Mouse (Mus musculus): ENCODE measurements around the gene Sox5.

Sox5 gene

GRCm38 (mm10) chr6:144429276-144429675, 352.5 kb downstream of the Sox5 start:
- DNase-seq (ENCODE audit: low spot score): no peak

- no peak for DNase-seq (ENCODE audit: low spot score)
These were observed 373.7 kb downstream of the Sox5 start for GRCm38 (mm10) chr6:144408030-144408429.

DNA sequence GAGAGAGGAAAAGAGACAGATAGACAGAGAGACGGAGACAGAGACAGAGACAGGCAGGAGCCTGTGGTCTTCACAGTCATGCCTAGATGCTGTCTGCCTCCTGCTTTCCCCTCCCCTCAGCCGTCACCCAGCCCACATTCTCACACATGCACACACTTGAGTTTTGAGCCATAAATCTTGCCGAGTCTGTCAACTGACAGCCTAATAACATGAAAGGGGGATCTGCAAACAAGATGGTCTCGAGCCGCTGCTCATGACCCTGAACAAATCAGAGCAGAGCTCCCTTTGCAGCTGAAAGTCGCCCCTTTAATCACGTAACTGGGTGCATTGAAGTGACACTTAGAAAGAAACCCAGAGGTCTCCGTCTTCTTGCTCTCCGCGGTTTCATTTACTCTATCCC, 383.7 kb downstream of the Sox5 start:
- no peak for DNase-seq (ENCODE audit: low spot score)

DNA sequence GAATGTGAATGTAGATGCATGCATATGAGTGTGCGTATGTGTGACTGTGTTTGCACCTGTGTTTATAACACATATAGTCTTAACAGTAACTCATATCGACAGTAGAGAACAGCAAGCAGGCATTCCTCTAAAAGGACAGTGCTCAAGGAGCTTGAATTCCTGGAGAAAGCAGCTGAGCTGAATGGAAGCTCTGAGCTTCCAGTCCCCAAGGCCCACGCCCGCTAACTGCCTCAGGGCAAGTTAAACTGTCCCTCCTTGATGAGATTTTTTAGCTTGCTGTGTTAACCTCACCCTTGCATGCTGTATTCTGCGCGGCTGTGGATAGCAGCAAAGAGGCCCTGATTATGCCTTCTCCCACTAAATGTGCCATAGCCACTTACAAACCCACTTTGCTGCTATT, 388.6 kb downstream of the Sox5 start:
- no peak for DNase-seq (ENCODE audit: low spot score)

- DNase-seq (ENCODE audit: low spot score): no peak
These were observed 392.3 kb downstream of the Sox5 start for GRCm38 (mm10) chr6:144389333-144390054.

DNA sequence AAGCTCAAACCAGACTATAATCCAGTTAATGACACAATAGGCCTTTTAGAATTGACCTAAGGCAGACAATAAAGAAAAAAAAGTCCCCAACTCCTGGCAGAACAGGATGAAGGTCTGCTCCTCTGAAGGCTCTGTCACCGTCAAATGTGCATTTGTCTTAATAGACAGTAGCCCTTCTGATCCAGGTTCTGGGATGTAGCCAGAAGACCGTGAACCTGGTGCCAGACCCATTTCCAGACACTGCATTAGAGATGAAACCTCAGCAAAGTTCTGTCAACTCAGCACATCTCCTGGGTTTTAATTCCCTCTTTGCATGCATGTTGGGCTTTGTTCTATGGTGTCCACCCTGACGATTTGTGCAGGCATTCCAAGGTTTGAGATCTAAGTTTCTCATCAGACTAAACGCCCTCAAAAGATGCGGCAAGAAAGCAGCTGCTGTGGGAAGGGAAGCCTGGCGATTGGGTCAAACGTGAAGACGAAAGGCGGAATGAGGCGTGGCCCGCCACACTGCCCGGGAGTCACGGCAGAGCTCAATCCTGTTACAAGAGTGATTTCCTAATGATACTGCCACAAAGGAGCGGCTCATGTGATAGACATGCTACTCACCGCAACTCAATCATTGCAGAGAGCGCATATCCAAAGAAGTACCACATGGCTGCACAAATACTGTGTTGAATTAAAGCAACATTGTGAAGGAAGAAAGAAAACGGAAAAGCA, 394.1 kb downstream of the Sox5 start:
- DNase-seq (ENCODE audit: low spot score): no peak

GRCm38 (mm10) chr6:144380641-144381040, 401.1 kb downstream of the Sox5 start:
- no peak for DNase-seq (ENCODE audit: low spot score)

GRCm38 (mm10) chr6:144380171-144380570, 401.6 kb downstream of the Sox5 start:
- DNase-seq (ENCODE audit: low spot score): no peak

DNA sequence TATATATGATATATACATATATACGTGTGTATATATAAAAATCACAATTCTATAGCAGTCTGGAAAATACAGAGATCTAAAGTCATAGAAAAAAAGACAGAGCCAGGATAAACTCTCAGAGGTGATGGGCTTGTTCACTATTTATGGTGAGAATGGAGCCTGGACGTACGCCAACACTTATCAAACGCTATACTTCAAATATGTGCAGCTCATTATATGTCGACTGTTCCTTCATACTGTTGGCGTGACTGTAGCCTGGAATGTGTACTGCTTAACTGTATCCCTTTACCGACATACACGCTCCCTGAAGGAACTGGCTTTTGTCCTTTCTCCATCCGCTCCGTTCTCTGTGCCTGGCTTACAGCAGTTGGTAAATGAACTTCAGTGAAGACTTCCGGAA, 407.0 kb downstream of the Sox5 start:
- DNase-seq (ENCODE audit: low spot score): no peak

- DNase-seq (ENCODE audit: low spot score): no peak
These were observed 411.1 kb downstream of the Sox5 start for GRCm38 (mm10) chr6:144370699-144371098.

GRCm38 (mm10) chr6:144367626-144368077, 414.1 kb downstream of the Sox5 start:
- DNase-seq (ENCODE audit: low spot score): no peak

DNA sequence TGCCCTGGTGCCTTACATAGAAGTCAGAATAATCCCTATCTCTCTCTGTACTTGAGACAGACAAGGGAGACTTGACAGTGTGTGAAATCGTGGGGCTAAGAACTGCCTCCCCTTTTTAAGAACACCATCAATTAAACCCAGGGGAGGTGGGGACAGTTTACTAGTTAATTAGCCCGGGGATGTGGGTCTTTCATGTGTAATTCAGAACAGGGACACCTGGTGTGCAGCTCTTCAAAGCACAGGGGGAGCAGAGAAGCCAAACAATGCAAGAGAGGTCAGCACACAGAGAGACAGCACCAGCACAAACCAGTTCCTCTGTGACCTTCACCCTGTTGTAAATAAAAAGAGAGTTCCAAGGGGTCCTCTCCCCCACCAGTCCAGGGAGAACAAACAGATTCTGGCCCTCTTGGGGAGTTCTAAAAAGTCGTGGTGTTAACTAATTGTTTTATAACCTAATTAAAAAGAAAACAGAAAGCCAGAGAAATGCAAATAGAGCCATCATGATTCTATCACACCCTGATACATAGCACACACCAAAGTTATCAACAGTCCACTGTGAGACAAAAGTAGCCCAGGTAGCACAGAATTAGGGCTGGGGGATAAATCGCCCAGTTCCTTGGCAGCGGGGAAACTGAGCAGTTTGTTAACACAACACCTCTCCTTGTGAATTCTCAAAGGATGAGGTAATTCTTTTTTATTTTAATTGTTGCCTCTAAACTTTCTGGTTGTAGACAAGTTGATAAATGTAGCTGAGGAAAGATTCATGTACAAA, 420.3 kb downstream of the Sox5 start:
- DNase-seq (ENCODE audit: low spot score): no peak

DNA sequence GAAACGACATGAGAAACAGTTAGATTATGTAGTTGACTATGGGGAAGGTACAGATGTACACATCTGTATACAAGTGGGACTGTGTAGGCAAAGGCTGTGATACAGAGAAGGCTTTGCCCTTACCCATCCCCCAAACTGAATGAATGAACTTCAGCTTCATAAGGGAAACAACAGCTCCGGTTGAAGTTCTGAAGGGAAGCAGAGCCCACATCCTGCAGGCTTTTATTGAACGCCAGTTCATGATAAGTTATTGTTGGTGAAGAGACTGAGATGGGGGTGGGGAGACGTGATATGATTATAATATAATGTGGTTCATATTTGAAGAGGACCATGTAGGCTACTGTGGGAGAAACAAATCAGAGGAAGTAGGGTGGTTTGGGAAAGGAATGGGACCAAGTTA, 424.7 kb downstream of the Sox5 start:
- DNase-seq (ENCODE audit: low spot score): no peak

DNA sequence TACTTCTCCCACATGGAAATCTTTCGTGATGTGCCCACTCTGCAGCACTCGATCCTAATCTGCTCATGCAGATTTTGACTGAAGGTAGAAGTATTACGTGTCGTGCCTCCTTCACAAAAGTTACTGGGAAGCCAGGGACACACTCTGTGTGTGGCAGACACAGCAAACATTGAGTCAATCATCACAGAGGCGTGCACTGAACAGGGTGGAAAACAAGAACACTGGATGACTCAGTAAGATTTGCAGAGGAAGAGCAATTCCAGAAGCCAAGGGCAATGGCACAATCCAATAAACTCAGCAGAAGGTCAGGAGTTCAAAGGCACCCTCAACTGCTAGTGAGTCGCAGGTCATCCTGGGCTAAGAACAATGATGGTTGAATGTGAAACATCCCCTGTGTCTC, 430.7 kb downstream of the Sox5 start:
- no peak for DNase-seq (ENCODE audit: low spot score)

DNA sequence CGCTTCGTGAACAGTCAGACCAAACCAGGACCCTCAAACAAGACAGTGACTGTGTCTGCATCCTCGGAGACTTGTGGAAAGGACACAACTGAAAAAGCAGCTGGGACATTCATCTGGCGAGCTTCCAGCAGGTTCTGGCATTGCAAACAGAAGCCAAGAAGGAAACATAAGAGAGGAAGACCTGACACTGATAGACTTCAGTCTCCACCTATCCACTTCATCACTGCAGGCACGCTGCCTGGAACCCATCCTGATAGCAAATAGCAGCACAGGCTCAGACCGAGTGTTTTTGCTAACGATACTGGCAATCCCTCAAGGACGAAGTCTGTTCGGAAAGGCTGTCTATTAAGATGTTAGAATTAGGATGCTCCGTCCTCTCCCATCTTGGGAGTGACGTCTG, 438.4 kb downstream of the Sox5 start:
- DNase-seq (ENCODE audit: low spot score): peak; percentile 5

DNA sequence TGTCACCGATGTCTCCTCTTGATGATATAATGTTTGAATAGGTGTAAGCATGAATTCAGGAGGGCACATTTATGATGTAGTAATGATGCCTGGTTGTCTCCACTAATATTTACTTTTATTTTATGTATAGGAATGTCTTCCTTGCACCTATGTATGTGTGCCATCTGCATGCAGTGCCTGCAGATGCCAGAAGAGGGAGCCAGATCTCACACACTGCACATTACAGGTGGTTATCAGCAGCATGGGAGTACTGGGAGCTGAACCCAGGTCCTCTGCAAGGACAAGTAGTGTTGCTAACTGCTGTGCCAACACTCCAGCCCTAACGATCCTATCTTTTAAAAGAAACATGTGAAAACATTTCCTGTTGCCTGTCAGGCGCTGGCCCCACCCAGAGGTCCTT, 442.2 kb downstream of the Sox5 start:
- DNase-seq (ENCODE audit: low spot score): no peak

DNA sequence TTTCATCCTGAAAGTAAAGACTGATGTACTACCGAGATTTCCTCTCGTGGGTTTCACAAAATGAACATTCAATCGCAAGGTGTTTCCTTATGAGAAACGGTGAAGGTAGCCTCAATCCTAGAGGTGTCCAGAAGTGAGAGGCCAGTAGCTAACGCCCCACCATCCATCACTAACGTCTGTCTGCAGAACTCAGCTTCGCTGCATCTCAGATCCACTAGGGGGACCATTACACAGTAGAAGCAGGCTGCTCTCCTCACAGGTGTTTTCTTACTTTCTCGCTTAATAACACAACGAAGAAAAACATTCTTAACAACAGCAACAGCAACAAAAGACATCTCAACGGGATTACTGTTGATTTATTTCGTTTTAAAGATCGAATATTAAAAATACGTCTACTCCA, 442.8 kb downstream of the Sox5 start:
- DNase-seq (ENCODE audit: low spot score): no peak

DNA sequence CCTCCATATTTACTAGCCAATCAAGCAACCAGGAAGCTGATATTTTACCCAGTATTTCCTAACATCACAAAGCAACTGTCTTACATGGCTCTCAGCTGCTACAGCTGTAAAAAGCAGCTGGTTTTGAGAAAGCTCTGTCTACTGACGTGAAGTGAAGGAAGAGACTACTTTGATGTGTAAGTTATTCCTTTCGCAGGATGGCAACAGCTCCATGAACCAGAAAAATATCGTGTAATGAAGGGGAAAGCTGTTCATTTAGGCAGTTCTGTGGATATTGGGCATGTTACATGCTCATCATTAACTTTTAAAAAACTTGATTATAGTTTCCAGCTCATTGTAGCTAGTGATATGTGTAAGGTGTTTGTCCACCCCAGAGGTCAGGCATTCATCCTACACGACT, 443.6 kb downstream of the Sox5 start:
- no peak for DNase-seq (ENCODE audit: low spot score)

DNA sequence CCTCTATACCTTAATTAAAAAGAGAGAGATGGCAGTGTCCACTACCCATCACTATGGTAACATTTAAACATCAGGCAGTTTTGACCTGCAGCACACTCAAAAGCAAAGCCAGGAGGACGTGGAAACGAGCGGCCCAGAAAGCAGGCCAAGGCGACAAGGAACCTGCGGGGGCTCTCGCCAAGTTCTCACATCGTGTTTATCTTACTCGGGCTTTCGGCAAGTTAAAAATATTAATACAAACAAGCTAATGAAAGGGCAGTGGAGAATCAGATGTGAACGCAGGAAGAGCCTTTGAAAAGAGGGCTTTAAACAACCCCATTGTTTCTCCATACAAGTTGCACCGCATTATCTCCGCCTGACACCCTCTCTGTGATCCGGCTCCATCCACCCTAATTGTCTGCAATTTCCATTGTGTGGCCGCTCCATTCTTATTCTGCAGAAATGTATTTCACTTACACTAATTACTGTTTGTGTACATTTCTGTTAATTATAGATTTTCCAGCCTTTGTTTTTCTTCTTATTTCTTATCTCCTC, 444.3 kb downstream of the Sox5 start:
- no peak for DNase-seq (ENCODE audit: low spot score)

DNA sequence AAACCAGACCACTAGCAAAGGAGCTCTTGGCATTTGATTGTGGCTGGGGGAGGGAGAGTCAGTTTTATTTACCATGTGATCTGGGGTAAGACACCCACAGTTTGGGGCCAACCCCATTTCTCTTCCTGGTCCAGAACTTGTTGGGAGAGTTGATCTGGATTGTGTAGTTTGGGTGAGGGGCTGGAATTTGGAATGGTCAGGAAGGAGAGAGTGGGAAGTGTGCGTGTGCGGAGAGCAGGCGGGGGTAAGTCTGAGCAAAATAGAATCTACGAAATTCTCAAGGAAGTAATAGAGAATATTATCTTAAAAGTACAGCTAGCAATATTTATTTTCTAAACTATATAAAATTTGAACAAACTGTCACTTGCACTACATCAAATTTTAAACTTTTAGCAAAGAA, 445.0 kb downstream of the Sox5 start:
- DNase-seq (ENCODE audit: low spot score): no peak

DNA sequence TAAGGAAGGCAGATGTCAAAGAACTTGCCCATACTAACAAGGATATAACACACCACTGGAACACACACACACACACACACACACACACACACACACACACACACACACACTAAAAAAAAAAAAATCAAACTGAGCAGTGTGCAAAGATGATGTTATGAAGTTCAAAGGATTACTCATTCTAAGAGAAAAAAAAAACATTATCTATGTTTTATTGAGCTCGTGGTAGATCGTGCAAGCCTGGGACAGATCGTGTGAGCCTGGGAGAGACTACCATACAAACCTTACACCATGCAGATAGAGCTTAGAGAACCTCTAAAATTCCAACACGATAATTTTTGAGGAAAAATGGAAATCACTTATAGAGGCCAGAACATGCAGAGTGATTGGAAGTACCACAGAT, 448.6 kb downstream of the Sox5 start:
- no peak for DNase-seq (ENCODE audit: low spot score)

GRCm38 (mm10) chr6:144332027-144332426, 449.8 kb downstream of the Sox5 start:
- no peak for DNase-seq (ENCODE audit: low spot score)

Measured in ovary, adult 18-20 months (tissue).